Mouse (Mus musculus) liver, postnatal 0 days (tissue): Measurements from ENCODE around the gene Actr2.

ENCODE experiments used
- CTCF ChIP-seq: sonication (generic); IDR thresholded peaks from 2 replicates; pipeline ENCODE4 v1.5.1; 2016; ENCODE audit warnings: antibody characterized with exemption, low read depth
- EP300 ChIP-seq: IDR thresholded peaks from 2 replicates; pipeline ENCODE4 v1.6.1; 2016; ENCODE audit warnings: antibody characterized with exemption, low read depth, mild to moderate bottlenecking

DNA sequence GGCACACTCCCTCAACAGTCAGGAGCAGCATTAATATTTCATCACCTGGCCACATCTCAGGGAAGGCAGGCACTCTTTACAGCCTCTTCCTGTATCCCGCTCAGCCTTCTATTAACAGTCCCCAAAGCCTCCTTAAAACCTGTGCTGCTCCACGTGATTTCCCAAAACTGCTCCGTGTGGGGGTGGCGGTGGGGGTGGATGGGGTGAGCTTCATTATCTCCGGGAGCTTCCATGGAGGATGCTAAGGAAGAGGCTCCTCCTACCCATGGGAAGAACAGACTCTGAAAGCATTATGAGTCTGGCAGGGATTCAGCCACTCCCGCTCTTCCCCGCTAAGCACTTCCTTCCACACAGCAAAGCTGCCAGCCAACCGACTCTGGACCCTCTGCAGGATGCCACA is 74.0 kb downstream of the Actr2 start:
- TF ChIP-seq CTCF (no peak), EP300 (no peak)
